Mouse (Mus musculus) limb, embryonic 14.5 days (tissue): ENCODE data around the gene Hadha. TPM values are rescaled to one million over a fixed set of nuclear protein-coding genes. Genes with fewer than 3 reads are reported as not detected.

Experiments
- ATAC-seq: fragments of 200-750 bp; cut with Nextera tagmentation; 2 replicates; pipeline ENCODE4 v1.8.0; 2017; ENCODE audit warnings: low read depth, moderate number of reproducible peaks, moderate TSS enrichment; ENCODE audit not compliant: low FRiP score
- DNase-seq: peaks from one replicate; pipeline ENCODE4 v3.0.0-alpha.2; 2015; ENCODE audit warnings: low spot score
- H3K27ac ChIP-seq: fragments of 300-500 bp; sonication (generic); replicated peaks from 2 replicates; pipeline ENCODE4 v1.5.1; 2014; ENCODE audit warnings: low read depth, mild to moderate bottlenecking, low read length, moderate library complexity, mixed read lengths
- H3K27me3 ChIP-seq: fragments of 300-500 bp; sonication (generic); 2 replicates; pipeline ENCODE4 v1.6.1; 2014; ENCODE audit warnings: low read length, mixed read lengths; ENCODE audit not compliant: control insufficient read depth, insufficient read depth
- H3K36me3 ChIP-seq: fragments of 300-500 bp; sonication (generic); 2 replicates; pipeline ENCODE4 v1.6.1; 2014; ENCODE audit warnings: mild to moderate bottlenecking, low read length, moderate library complexity, mixed read lengths; ENCODE audit not compliant: control insufficient read depth, insufficient read depth
- H3K4me1 ChIP-seq: fragments of 300-500 bp; sonication (generic); 2 replicates; pipeline ENCODE4 v1.6.1; 2014; ENCODE audit warnings: antibody characterized with exemption, low read length, mixed read lengths; ENCODE audit not compliant: control insufficient read depth, insufficient read depth
- H3K4me2 ChIP-seq: fragments of 300-500 bp; sonication (generic); replicated peaks from 2 replicates; pipeline ENCODE4 v1.6.1; 2014; ENCODE audit warnings: low read depth, mild to moderate bottlenecking, low read length, moderate library complexity; ENCODE audit not compliant: severe bottlenecking
- H3K4me3 ChIP-seq: fragments of 300-500 bp; sonication (generic); replicated peaks from 2 replicates; pipeline ENCODE4 v1.5.1; 2014; ENCODE audit warnings: low read length
- H3K9ac ChIP-seq: fragments of 300-500 bp; sonication (generic); 2 replicates; pipeline ENCODE4 v1.6.1; 2014; ENCODE audit warnings: mild to moderate bottlenecking, low read depth, low read length, moderate library complexity; ENCODE audit not compliant: severe bottlenecking
- H3K9me3 ChIP-seq: fragments of 300-500 bp; sonication (generic); 2 replicates; pipeline ENCODE4 v1.6.1; 2016; ENCODE audit warnings: low read length; ENCODE audit not compliant: control insufficient read depth
- POLR2A ChIP-seq: fragments of 200-500 bp; IDR thresholded peaks from 2 replicates; pipeline ENCODE4 v1.8.0; 2012; ENCODE audit warnings: inconsistent platforms, mild to moderate bottlenecking, moderate library complexity, borderline replicate concordance; ENCODE audit not compliant: insufficient read depth, insufficient read length; ENCODE audit errors: extremely low read depth
- WGBS: fragments of 180-500 bp; shearing (Covaris S2); extraction: QIAGEN DNeasy Blood & Tissue Kit; methylation state at CpG from one replicate; pipeline ENCODE4 v1.1.7; 2014; 5-methylcytosine and 5-hydroxymethylcytosine counted together
- polyA plus RNA-seq, 2 experiments: library from polyadenylated mRNA; depleted of rRNA in 1 of 2; stranded (reverse) in 1 of 2; unstranded in 1 of 2; fragments of >200 nt; fragmentation: Nextera tagmentation in 1 of 2; extraction: Ambion mirVana in 1 of 2; gene quantifications; 2 replicates each; pipeline versions ENCODE4 v1.2.1 to v1.2.3; 2012 to 2014

Gene Hadha
- polyA plus RNA-seq, 2 experiments = 84.0 to 124 TPM

DNA sequence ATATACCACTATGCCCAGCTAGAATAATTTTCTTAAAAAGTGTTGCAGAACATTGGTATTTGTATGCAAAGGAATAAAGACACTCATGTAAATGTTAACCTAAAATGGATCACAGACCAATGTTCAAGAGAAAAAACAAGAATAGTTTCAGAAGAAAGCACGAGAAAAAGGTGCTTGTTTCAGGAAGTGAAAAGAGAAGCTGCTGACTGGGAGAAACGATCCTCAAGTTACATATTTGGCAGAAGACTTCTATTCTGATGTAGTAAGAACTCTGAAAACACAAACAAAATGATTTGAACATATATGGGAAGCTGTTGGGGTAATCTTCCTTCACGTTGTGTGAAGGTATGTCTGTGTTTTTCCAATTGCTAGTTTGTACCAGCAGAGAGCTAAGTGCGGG, 16.8 kb downstream of the Hadha start:
- ATAC-seq = no peak
- no peaks in the 10 kb centered on the region for H3K27me3 ChIP-seq
- WGBS = 92% methylated on average over 4 of the region's 4 CpGs
- no peak overlapping the region for H3K9ac ChIP-seq
- DNase-seq = no peak
- H3K4me3 ChIP-seq = no peak overlapping the region
- TF ChIP-seq POLR2A = no peak
- no peak overlapping the region for H3K27ac ChIP-seq
- H3K4me1 ChIP-seq = no peaks in the 10 kb centered on the region
- no peak overlapping the region for H3K4me2 ChIP-seq
- peaks cover 84% of the 10 kb centered on the region for H3K36me3 ChIP-seq
- no peaks in the 10 kb centered on the region for H3K9me3 ChIP-seq

DNA sequence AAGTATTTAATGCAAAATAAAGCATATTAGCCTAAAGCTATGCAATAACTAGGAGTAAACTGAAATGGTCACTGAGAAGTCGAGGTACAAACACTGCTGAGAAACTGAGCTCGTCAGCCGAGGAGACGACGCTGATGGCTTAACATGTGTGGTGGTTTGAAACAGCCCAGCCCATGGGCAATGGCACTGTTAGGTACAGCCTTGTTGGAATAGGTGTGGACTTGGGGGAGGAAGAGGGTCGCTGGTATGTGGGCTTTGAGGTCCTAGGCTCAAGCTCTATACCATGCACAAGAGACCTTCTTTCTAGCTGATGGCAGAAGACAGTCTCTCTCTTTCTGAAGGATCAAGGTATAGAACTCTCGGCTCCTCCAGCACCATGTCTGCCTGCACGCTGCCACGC, 17.7 kb downstream of the Hadha start:
- no peak overlapping the region for H3K4me2 ChIP-seq
- TF ChIP-seq POLR2A = no peak
- ATAC-seq (no peak), DNase-seq (no peak)
- H3K4me1 ChIP-seq = no peaks in the 10 kb centered on the region
- no peak overlapping the region for H3K27ac ChIP-seq
- H3K27me3 ChIP-seq = no peaks in the 10 kb centered on the region
- no peak overlapping the region for H3K9ac ChIP-seq
- no peak overlapping the region for H3K4me3 ChIP-seq
- H3K9me3 ChIP-seq = no peaks in the 10 kb centered on the region
- 90% methylated on average over 9 of the region's 9 CpGs for WGBS
- H3K36me3 ChIP-seq = peaks cover 80% of the 10 kb centered on the region

DNA sequence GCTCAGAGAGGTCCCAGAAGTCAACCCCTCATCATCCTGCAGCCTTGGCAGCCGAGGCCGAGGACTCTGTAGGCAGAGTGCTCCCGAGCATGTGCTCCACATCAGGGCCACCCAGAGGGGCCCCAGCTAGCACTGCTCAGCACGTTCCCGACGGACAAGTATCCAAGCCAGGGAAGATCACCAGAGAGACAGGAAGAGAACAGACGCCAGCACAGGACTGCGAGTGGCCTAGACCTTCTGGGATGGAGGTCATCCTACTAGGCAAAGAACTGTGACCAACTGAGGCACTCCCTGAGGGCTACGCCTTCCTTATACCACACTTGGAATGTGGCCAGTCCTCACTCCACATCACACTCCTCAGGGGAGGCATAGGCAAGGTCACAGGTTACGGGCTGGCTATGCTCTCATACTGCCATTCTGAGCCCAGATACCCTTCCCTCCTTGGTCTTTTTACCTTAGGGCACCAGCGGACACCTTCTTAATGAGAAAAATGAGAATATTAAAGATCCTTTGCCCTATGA, 19.2 kb downstream of the Hadha start:
- no peak overlapping the region for H3K27ac ChIP-seq
- ATAC-seq = no peak
- H3K27me3 ChIP-seq = no peaks in the 10 kb centered on the region
- no peaks in the 10 kb centered on the region for H3K4me1 ChIP-seq
- no peak for DNase-seq
- 94% methylated on average over 11 of the region's 11 CpGs for WGBS
- no peak for TF ChIP-seq POLR2A
- H3K4me2 ChIP-seq = no peak overlapping the region
- H3K9ac ChIP-seq = no peak overlapping the region
- H3K4me3 ChIP-seq = no peak overlapping the region
- H3K36me3 ChIP-seq = peaks cover 76% of the 10 kb centered on the region
- no peaks in the 10 kb centered on the region for H3K9me3 ChIP-seq

DNA sequence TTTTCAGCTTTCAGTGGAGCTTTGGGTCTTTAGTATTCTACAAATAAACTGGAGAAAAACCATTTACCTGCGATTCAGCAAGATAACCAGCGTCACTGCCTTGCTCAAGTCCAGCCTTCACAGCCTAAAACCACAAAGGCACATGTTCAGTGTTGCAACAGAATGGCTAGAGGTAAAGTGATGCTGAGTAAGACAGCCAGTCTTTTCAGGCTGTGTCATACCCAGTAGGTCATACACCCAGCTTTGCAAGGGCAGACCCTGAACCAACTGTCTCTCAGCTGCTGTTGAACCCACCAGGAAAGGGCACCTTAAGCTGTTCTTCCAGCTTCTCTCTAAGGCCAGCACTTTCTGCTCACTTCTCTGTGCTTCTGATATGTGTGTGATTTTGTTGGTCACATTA, 22.8 kb downstream of the Hadha start:
- WGBS = 93% methylated on average over 2 of the region's 2 CpGs
- peaks cover 77% of the 10 kb centered on the region for H3K36me3 ChIP-seq

GRCm38 (mm10) chr5:30131246-30131645, 23.7 kb downstream of the Hadha start:
- Histone ChIP-seq H3K27ac (no peak overlapping the region), H3K4me2 (no peak overlapping the region), H3K4me3 (no peak overlapping the region), H3K9ac (no peak overlapping the region), H3K27me3 (no peaks in the 10 kb centered on the region), H3K36me3 (peaks cover 81% of the 10 kb centered on the region), H3K9me3 (no peaks in the 10 kb centered on the region), H3K4me1 (no peaks in the 10 kb centered on the region)
- no peak for TF ChIP-seq POLR2A
- DNase-seq (no peak), ATAC-seq (no peak)
- WGBS = 97% methylated on average over 4 of the region's 4 CpGs

More for the DNA sequence above, 22.8 kb downstream of the Hadha start:
- no peaks in the 10 kb centered on the region for H3K27me3 ChIP-seq
- DNase-seq (no peak), ATAC-seq (no peak)
- no peaks in the 10 kb centered on the region for H3K4me1 ChIP-seq
- no peak overlapping the region for H3K9ac ChIP-seq
- TF ChIP-seq POLR2A = no peak
- H3K27ac ChIP-seq = no peak overlapping the region
- no peak overlapping the region for H3K4me3 ChIP-seq
- H3K4me2 ChIP-seq = no peak overlapping the region
- H3K9me3 ChIP-seq = no peaks in the 10 kb centered on the region

GRCm38 (mm10) chr5:30128680-30129079, 26.3 kb downstream of the Hadha start:
- Histone ChIP-seq H3K4me3 (no peak overlapping the region), H3K36me3 (peaks cover 82% of the 10 kb centered on the region), H3K9me3 (no peaks in the 10 kb centered on the region), H3K4me1 (no peaks in the 10 kb centered on the region), H3K9ac (no peak overlapping the region), H3K4me2 (no peak overlapping the region), H3K27ac (no peak overlapping the region), H3K27me3 (no peaks in the 10 kb centered on the region)
- TF ChIP-seq POLR2A = no peak
- DNase-seq = no peak
- 94% methylated on average over 6 of the region's 6 CpGs for WGBS
- ATAC-seq = no peak
